Mouse (Mus musculus): ENCODE measurements around the gene Gm43518.

DNA sequence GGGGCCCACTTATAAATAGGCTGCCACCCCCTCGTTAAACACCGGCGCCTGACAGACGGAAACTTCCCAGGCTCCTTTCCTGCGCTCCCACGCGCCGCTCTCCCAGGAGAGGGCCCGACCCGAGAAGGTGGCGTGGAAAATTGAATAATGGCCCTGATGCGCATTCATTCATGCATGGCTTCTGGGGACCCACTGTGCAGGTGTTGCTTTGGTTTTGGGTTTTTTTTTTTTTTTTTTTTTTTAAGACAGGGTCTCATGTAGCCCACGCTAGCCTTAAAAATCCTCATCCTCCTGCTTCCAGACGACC lies 46.9 kb downstream of the Gm43518 start:
- TF ChIP-seq TAL1 (IDR thresholded peaks at IDR 0.05; ENCODE audit: low read length) (no peak), GATA1 (IDR thresholded peaks at IDR 0.05; ENCODE audit: low read length) (no peak)
